Mouse (Mus musculus) stomach, embryonic 15.5 days (tissue): ENCODE measurements around the gene Ufc1. TPM values are rescaled to one million over a fixed set of nuclear protein-coding genes. Genes with fewer than 3 reads are reported as not detected.
A peak's percentile ranks its signal among the peaks of the same experiment; 100 is the strongest.

Experiments used
- ATAC-seq: fragments of 200-750 bp; cut with Nextera tagmentation; 2 replicates; pipeline ENCODE4 v1.8.0; 2017; ENCODE audit warnings: low read depth, moderate number of reproducible peaks, moderate TSS enrichment; ENCODE audit not compliant: insufficient read depth, low FRiP score
- H3K27ac ChIP-seq: fragments of 300-500 bp; sonication (generic); 2 replicates; pipeline ENCODE4 v1.5.1; 2015; ENCODE audit warnings: mild to moderate bottlenecking, inconsistent platforms
- H3K27me3 ChIP-seq: fragments of 300-500 bp; sonication (generic); replicated peaks from 2 replicates; pipeline ENCODE4 v1.6.1; 2015; ENCODE audit warnings: inconsistent platforms
- H3K36me3 ChIP-seq: fragments of 300-500 bp; sonication (generic); 2 replicates; pipeline ENCODE4 v1.6.1; 2015; ENCODE audit warnings: inconsistent platforms
- H3K4me1 ChIP-seq: fragments of 300-500 bp; sonication (generic); 2 replicates; pipeline ENCODE4 v1.6.1; 2015; ENCODE audit warnings: inconsistent platforms
- H3K4me2 ChIP-seq: fragments of 300-500 bp; sonication (generic); 2 replicates; pipeline ENCODE4 v1.6.1; 2015; ENCODE audit warnings: mild to moderate bottlenecking, inconsistent platforms
- H3K4me3 ChIP-seq: fragments of 300-500 bp; sonication (generic); replicated peaks from 2 replicates; pipeline ENCODE4 v1.5.1; 2015; ENCODE audit warnings: inconsistent platforms
- H3K9ac ChIP-seq: fragments of 300-500 bp; sonication (generic); 2 replicates; pipeline ENCODE4 v1.6.1; 2015; ENCODE audit warnings: inconsistent platforms
- H3K9me3 ChIP-seq: fragments of 300-500 bp; sonication (generic); 2 replicates; pipeline ENCODE4 v1.6.1; 2016; ENCODE audit warnings: inconsistent platforms
- WGBS: fragments of 180-500 bp; shearing (Covaris S2); methylation state at CpG from one replicate; pipeline ENCODE4 v1.1.7; 2015; 5-methylcytosine and 5-hydroxymethylcytosine counted together
- polyA plus RNA-seq: library from polyadenylated mRNA; unstranded; fragments of >200 nt; fragmentation: Nextera tagmentation; extraction: Ambion mirVana; gene quantifications from 2 replicates; pipeline ENCODE4 v1.2.1, GENCODE M21; 2015

Gene Ufc1
- polyA plus RNA-seq, 1 experiment from 2014 or later, result 94.9 TPM

- peaks cover 10% of the 10 kb centered on the region; the same call in 1 of the 2 replicates for H3K4me1 ChIP-seq
- H3K27ac ChIP-seq, result peak overlapping the region; percentile 93
- H3K27me3 ChIP-seq, result no peaks in the 10 kb centered on the region
- no peaks in the 10 kb centered on the region for H3K36me3 ChIP-seq
- 66% methylated on average over 3 of the region's 3 CpGs for WGBS
- no peak for ATAC-seq
- H3K4me2 ChIP-seq, result peak overlapping the region; percentile 46; the same call in 1 of the 2 replicates
- no peak overlapping the region for H3K9ac ChIP-seq
- no peak overlapping the region for H3K4me3 ChIP-seq
- no peaks in the 10 kb centered on the region for H3K9me3 ChIP-seq
Observed at GRCm38 (mm10) chr1:171263666-171264461, 31.0 kb downstream of the Ufc1 start.

- H3K27me3 ChIP-seq, result no peaks in the 10 kb centered on the region
- H3K9ac ChIP-seq, result no peak overlapping the region
- H3K4me2 ChIP-seq, result peak overlapping the region; percentile 46
- peak overlapping the region; percentile 93 for H3K27ac ChIP-seq
- peaks cover 13% of the 10 kb centered on the region; the same call in 1 of the 2 replicates for H3K4me1 ChIP-seq
- H3K4me3 ChIP-seq, result no peak overlapping the region
- peak; percentile 75; the same call in 1 of the 2 replicates for ATAC-seq
- no peaks in the 10 kb centered on the region for H3K9me3 ChIP-seq
- WGBS, result 0% methylated on average over 2 of the region's 2 CpGs
- no peaks in the 10 kb centered on the region for H3K36me3 ChIP-seq
Observed at GRCm38 (mm10) chr1:171263185-171263611, 31.6 kb downstream of the Ufc1 start.

- peak; percentile 75; the same call in 1 of the 2 replicates for ATAC-seq
- Histone ChIP-seq H3K27me3 (no peaks in the 10 kb centered on the region), H3K9me3 (no peaks in the 10 kb centered on the region), H3K4me3 (peak overlapping the region; percentile 16), H3K4me2 (peak overlapping the region; percentile 46), H3K9ac (peak overlapping the region; percentile 22; the same call in 1 of the 2 replicates), H3K4me1 (peaks cover 13% of the 10 kb centered on the region; the same call in 1 of the 2 replicates), H3K36me3 (no peaks in the 10 kb centered on the region), H3K27ac (peak overlapping the region; percentile 93)
- WGBS, result 1% methylated on average over 8 of the region's 8 CpGs
Observed at GRCm38 (mm10) chr1:171262594-171263130, 32.2 kb downstream of the Ufc1 start.

- 42% methylated on average over 3 of the region's 3 CpGs for WGBS
- no peak overlapping the region for H3K27ac ChIP-seq
- ATAC-seq, result no peak
Observed at GRCm38 (mm10) chr1:171260316-171260715, 34.5 kb downstream of the Ufc1 start.

GRCm38 (mm10) chr1:171258921-171259320, 35.9 kb downstream of the Ufc1 start:
- WGBS, result 74% methylated on average over 17 of the region's 17 CpGs
- H3K4me1 ChIP-seq, result peaks cover 13% of the 10 kb centered on the region; the same call in 1 of the 2 replicates
- H3K4me3 ChIP-seq, result no peak overlapping the region
- H3K27me3 ChIP-seq, result no peaks in the 10 kb centered on the region
- ATAC-seq, result no peak
- no peaks in the 10 kb centered on the region for H3K9me3 ChIP-seq
- no peak overlapping the region for H3K27ac ChIP-seq
- H3K9ac ChIP-seq, result no peak overlapping the region
- H3K36me3 ChIP-seq, result no peaks in the 10 kb centered on the region
- no peak overlapping the region for H3K4me2 ChIP-seq

More at GRCm38 (mm10) chr1:171260316-171260715, 34.5 kb downstream of the Ufc1 start:
- no peaks in the 10 kb centered on the region for H3K9me3 ChIP-seq
- no peak overlapping the region for H3K4me2 ChIP-seq
- H3K4me1 ChIP-seq, result peaks cover 13% of the 10 kb centered on the region; the same call in 1 of the 2 replicates
- no peak overlapping the region for H3K4me3 ChIP-seq
- no peak overlapping the region for H3K9ac ChIP-seq
- H3K36me3 ChIP-seq, result no peaks in the 10 kb centered on the region
- H3K27me3 ChIP-seq, result no peaks in the 10 kb centered on the region

- peaks cover 15% of the 10 kb centered on the region for H3K4me1 ChIP-seq
- WGBS, result 83% methylated on average over 9 of the region's 9 CpGs
- no peak overlapping the region for H3K4me2 ChIP-seq
- no peak overlapping the region for H3K9ac ChIP-seq
- ATAC-seq, result no peak
- H3K9me3 ChIP-seq, result no peaks in the 10 kb centered on the region
- no peaks in the 10 kb centered on the region for H3K36me3 ChIP-seq
- H3K27me3 ChIP-seq, result no peaks in the 10 kb centered on the region
- H3K4me3 ChIP-seq, result no peak overlapping the region
- no peak overlapping the region for H3K27ac ChIP-seq
Observed at GRCm38 (mm10) chr1:171257781-171258180, 37.0 kb downstream of the Ufc1 start.

GRCm38 (mm10) chr1:171256937-171257548, 37.8 kb downstream of the Ufc1 start:
- Histone ChIP-seq H3K4me3 (no peak overlapping the region), H3K9ac (no peak overlapping the region), H3K4me2 (no peak overlapping the region), H3K27ac (no peak overlapping the region), H3K4me1 (peaks cover 16% of the 10 kb centered on the region; the same call in 1 of the 2 replicates), H3K9me3 (no peaks in the 10 kb centered on the region), H3K27me3 (no peaks in the 10 kb centered on the region), H3K36me3 (no peaks in the 10 kb centered on the region)
- no peak for ATAC-seq
- 67% methylated on average over 15 of the region's 15 CpGs for WGBS

GRCm38 (mm10) chr1:171256095-171256818, 38.6 kb downstream of the Ufc1 start:
- Histone ChIP-seq H3K36me3 (no peaks in the 10 kb centered on the region), H3K27ac (no peak overlapping the region), H3K4me3 (no peak overlapping the region), H3K9ac (no peak overlapping the region), H3K4me1 (peaks cover 23% of the 10 kb centered on the region), H3K27me3 (no peaks in the 10 kb centered on the region), H3K9me3 (no peaks in the 10 kb centered on the region), H3K4me2 (no peak overlapping the region)
- no peak for ATAC-seq
- 89% methylated on average over 24 of the region's 24 CpGs for WGBS

GRCm38 (mm10) chr1:171252415-171252814, 42.4 kb downstream of the Ufc1 start:
- Histone ChIP-seq H3K27ac (peak overlapping the region; percentile 78), H3K4me1 (peaks cover 43% of the 10 kb centered on the region), H3K36me3 (no peaks in the 10 kb centered on the region), H3K4me2 (peak overlapping the region; percentile 66), H3K9me3 (no peaks in the 10 kb centered on the region), H3K4me3 (peak overlapping the region; percentile 35), H3K9ac (no peak overlapping the region), H3K27me3 (no peaks in the 10 kb centered on the region)
- WGBS, result 60% methylated on average over 17 of the region's 17 CpGs
- ATAC-seq, result no peak

GRCm38 (mm10) chr1:171251594-171252324, 43.1 kb downstream of the Ufc1 start:
- WGBS, result 14% methylated on average over 13 of the region's 13 CpGs
- peak overlapping the region; percentile 78 for H3K27ac ChIP-seq
- peak overlapping the region; percentile 66 for H3K4me2 ChIP-seq
- no peaks in the 10 kb centered on the region for H3K27me3 ChIP-seq
- H3K4me1 ChIP-seq, result peaks cover 43% of the 10 kb centered on the region
- no peak overlapping the region for H3K9ac ChIP-seq
- ATAC-seq, result peak; percentile 41
- no peaks in the 10 kb centered on the region for H3K36me3 ChIP-seq
- H3K9me3 ChIP-seq, result no peaks in the 10 kb centered on the region
- H3K4me3 ChIP-seq, result peak overlapping the region; percentile 35
